Mouse (Mus musculus) layer of hippocampus, adult 9-10 months (tissue): Measurements from ENCODE around the gene Stat1.

Experiments used
- DNase-seq: peaks from one replicate; pipeline ENCODE4 v3.0.0; 2022; ENCODE audit warnings: low spot score

Gene Stat1

DNA sequence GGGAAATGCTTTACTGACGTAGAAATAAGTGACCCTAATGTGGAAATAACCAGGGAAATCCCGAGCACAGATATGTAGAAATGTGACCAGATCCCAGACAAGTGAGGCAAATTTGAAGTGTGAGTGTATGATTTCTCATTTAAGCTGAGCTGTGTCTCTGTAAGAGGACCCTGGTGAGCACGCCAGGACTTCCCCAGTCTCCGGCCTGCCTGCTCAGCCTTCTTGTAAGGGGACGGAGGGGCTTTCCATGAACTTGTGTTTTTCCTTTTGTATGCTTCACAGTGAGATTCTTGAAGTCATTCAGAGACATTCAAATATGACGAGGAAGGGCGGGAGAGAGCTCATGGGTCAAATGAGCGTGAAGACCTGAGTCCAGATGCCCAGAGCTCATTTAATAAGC, 14.0 kb downstream of the Stat1 start:
- no peak for DNase-seq

DNA sequence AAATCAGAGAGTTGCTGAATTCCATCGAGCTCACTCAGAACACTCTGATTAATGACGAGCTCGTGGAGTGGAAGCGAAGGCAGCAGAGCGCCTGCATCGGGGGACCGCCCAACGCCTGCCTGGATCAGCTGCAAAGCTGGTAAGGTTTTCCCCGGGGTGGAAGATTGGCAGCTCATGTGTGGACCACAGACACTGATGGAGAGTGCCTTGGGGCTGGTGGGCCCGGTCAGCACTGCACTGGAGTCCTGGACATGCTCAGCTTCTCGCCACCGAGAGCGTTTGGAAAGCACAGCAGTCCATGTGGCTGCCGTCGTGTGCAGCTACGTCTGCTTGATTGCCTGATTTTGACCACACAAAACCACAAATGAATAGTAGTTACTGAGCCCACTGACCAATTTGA, 18.1 kb downstream of the Stat1 start:
- DNase-seq = no peak

DNA sequence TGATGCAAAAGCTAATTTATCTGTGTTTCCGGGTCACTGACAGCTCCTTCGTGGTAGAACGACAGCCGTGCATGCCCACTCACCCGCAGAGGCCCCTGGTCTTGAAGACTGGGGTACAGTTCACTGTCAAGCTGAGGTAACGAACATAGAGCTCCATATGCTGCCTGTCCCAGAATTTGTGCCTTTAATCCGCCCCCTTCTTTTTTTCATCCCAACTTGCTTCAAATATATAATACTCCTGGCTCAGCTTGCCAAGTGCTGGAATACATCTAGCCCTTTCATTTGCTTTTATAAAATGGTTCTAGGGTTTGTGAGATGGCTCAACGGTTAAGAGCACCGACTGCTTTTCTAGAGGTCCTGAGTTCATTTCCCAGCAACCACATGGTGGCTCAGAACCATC, 21.3 kb downstream of the Stat1 start:
- no peak for DNase-seq

DNA sequence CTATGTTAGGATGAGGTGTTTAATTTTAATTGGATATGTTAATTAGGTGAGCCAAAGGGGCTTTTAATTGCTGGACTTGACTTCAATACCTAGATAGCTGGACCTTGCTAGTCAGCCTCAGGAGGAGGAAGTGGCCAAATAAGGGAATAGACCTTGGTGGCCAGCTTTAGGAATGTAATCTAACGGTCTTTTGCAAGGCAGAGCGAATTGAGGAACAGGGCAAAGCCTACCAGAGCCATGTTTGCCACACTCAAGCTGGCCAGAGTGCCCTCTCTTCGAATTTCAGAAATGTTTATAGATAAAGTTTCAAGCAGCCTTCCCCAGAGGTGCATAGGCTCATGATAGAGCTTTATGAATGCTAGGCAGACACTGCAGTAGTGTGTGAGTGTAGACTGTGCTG, 22.2 kb downstream of the Stat1 start:
- no peak for DNase-seq

DNA sequence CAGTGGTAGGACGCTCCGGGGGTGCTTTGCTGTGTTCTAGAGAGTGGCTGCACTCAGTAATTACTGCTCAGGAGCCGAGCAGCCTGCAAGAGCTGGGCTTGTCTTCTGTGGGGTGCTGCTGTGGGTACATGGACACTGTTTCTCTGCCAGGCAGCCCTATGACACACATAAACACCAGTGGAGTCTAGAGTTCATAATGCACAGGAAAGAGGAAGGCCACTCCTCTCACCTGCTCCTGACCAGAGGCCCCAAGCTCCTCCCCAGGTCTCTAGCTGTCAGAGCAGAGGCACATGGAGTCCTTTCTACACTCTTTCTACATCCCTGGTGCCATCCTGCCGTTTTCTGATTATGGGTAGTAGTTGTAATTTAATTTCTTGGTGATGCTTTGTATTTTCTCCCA, 22.9 kb downstream of the Stat1 start:
- DNase-seq = no peak

DNA sequence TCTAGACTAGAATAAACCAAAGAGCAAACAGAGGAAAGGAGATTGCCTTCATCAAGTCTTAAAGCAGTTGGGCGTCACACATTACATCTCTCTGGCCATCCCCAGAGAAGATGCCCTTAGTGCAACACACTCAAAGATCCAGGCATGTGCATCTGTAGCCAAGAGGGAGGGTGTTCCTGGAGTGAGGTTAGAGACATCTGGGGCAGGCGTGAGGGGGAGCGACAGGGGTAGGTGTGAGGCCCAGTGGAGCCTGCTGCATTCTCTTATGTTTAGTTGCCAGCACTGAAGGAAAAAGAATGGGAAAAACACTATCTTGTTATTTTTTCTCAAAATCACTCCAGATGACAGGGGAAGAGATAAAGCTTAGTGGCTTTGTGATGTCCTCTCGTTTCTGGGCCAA, 24.0 kb downstream of the Stat1 start:
- DNase-seq = no peak

DNA sequence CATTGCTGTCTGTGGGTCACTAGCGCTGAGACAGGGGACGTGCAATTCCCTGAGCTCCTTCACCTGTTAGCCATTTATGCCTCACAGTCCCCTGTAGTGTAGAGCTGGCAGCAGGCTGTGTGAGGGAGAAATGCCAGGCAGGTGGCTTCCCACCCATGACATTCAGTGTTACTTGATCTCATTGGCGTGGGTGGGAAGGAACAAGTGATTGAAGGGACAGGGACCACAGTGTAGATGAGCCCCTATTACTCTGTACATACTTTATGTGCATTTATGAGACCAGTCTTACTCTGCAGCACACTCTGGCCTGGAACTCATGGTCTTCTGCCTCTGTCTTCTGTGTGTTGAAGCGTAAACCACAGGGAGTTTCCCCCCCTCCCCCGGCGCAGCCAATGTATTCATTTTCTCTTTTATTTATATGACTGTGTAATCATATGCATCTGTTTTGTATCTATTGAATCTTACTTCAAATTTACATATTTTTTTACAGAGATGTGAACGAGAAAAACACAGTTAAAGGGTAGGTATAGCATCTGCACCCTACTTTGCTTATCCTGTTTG, 24.4 kb downstream of the Stat1 start:
- DNase-seq = no peak

DNA sequence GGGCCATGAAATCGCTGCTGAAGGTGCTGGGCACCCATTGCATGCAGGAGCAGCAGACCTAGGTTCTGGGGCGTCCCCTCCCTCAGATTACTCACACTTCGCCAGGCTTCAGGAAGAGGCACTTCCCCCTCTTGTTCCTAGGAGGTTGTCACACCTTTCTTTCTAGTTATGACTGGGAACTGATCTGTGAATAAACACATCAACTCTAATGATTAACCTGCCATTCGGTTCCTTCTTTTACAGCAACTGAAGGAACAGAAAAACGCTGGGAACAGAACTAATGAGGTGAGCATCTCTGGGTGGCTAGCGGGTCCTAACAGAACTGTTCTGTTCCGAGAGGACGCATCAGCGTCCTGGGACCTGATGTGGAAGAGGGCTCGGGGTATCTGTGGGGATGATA, 25.7 kb downstream of the Stat1 start:
- DNase-seq = no peak

DNA sequence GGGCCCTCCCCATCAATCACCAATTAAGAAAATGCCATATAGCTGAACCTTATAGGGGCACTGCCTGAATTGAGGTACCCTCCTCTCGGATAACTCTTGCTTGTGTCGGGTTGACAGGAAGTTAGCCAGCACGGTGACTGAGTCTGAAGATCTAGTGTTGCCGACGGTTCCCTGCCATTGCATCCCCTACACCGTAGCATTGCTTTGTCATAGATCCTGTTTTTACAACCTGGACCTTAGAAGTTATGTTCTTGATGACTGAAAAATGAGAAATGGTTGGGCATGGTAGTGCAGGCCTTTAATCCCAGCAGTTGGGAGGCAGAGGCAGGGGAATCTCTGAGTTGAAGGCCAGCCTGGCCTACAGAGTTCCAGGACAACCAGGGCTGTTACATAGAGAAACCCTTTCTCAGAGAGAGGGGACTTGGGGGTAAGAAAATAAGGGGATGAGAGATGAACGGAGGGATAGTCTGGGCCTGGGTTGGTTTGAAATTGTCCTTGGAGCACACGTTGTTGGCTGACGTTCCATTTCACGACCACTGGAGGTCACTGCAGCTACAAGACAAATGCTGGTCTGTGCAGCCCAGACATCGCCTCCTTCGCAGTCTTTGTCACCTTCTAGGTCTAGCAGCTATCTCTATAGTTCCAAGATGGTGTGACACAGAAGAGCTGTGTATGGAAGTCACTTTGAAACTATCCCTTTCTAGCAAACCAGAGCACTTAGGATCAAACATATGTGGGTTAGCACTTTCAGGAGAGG, 27.2 kb downstream of the Stat1 start:
- DNase-seq = no peak

DNA sequence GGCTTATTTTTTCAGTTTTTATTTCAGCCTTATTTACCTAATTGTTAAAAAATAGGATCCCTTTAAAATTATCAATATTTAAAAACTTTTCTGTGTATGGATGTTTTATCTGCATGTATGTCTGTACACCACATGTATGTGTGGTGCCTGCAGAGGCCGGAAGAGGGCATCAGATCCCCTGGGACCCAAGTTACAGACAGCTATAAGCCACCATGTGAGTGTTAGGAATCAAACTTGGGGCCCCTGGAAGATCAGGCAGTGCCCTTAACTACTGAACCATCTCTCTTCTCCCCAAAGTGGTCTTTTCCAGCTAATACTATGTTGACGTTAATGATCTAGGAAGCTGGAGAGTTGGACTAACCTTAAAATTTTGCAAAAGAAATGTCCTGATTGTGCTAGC, 28.2 kb downstream of the Stat1 start:
- no peak for DNase-seq

DNA sequence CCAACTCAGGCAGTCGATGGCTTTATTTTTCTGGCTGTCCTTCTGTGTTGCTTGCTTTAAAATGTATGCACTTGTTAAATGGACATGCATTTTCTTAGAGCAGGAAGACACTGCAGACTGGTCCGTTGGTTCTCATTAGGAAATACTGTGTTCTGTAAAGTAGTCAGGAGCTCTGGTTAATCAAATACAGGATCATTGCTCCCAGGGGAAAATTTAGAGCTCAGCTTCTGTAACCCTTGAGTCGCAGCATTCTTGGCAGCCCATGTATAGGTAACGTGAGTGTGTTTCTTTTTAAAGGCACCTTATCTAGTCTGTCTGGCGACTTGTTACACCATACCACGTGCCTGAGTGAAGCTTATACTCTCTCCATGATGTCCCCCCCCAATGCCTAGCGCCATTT, 28.9 kb downstream of the Stat1 start:
- DNase-seq = no peak

DNA sequence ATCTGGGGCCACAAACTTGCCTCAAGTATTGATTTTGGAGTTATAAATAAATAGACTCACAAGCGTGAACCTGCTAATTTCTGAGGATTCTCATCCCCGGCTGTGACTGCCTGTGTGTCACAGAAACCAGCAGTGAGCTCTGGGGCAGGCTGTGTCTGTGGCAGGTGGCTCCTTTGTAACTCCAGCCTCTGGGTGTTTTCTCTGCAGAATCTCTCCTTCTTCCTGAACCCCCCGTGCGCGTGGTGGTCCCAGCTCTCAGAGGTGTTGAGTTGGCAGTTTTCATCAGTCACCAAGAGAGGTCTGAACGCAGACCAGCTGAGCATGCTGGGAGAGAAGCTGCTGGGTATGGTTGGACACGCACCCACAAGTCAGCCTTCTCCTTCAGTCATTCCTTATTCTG, 29.5 kb downstream of the Stat1 start:
- no peak for DNase-seq

DNA sequence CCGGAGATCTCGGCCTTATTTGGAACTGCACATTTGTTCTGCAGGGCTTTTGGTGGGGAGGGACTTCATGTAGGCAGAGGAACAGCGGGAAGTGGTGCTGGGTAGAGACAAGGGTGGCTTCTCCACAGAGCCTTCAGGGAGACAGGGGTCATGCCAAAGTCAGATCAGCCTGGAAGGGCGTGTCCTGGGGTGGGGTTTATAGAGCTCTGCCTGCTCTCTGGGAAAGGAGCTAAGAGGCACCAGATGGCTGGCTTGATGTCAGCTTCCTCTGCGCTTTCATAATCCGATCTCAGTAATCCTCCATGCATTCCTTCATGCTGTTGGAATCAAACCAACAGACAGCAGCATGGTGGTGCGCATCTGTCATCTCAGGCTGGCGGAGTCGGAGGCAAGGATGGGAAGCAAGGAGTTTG, 30.7 kb downstream of the Stat1 start:
- peak; percentile 64 for DNase-seq

DNA sequence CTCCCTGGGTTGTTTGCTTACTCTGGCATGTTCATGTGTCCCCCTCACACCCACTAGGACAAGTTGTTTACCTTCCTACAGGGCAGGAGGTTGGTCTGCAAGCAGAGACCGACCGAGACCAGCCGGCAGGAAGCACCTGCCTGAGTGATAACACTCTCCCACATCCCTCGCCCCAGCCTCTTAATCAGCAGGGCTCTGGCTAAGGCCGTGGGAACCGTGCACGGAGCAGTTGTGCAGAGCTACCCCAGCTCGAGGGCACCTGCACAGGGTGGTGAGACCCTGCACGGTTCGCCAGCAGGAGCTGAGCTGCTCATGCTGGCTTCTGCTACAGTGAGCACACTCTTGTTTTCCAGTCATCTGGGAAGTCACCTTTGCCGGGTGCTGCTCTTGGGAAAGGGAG, 31.4 kb downstream of the Stat1 start:
- no peak for DNase-seq

DNA sequence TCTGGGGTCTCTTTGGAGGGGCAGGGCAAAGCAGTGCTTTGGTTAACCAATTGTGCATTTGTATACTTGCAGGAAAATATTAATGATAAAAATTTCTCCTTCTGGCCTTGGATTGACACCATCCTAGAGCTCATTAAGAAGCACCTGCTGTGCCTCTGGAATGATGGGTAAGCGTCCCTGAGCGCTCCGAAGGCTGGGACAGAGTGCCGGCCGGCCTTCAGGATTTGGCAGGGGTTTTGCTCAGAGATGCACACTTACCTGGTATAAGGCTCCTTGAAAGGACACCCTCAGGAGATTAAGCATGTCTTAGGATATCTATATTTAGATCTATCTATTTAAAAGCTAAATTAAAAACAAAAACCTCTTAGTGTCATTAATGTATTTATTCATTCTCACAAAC, 31.9 kb downstream of the Stat1 start:
- DNase-seq = no peak

DNA sequence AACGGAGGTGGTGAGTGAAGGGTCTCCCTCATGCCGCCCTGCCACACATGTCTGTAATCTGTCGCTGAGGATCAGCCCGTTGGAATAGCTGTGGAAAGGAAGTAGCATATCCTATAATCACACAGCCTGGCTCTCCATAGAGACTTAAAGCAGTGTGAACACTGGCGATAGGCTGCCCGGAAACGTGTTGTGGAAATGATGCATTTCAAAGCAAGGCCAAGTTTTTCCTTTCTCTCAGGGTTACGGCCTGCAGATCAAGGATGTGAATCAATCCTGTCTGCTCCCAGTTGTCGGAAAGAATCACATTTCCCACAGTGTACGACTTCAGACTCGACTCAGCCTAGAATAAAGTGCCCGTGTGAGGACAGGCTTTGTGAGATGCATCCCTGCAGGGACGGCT, 33.1 kb downstream of the Stat1 start:
- DNase-seq = no peak

DNA sequence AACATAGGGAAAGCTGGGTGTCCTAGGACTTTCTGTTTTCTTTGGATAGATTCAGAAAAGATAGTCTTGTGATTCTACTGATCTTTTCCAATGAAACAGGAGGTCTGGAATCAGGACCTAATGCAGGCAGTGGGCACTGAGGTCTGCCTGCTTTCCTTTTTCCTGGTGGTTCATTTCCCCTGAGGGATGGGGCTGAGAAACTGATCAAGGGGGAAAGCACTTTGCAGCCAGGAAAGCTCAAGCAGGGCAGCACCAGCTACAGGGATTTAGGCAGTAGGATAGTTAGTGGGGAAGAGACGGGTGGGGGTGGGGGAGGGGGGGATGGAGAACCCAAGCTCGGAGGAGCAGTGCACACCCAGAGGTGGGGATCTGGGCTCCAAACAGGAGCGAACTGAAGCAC, 33.7 kb downstream of the Stat1 start:
- no peak for DNase-seq

DNA sequence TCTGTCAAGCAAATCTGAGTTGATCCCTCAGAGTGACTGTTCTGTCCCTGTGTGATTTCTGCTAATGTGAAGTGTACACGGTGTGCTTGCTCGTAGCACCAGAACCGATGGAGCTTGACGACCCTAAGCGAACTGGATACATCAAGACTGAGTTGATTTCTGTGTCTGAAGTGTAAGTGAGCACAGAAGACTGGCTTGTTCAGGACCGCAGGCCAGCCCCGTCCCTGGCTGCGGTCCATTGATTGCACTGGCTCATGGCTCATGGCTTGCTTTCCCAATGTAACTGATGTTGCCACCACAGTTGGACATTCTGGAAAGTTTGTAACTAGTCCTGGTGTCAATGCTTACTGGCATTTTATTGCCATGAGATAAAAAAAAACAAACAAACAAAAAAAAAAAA, 35.6 kb downstream of the Stat1 start:
- DNase-seq = no peak

DNA sequence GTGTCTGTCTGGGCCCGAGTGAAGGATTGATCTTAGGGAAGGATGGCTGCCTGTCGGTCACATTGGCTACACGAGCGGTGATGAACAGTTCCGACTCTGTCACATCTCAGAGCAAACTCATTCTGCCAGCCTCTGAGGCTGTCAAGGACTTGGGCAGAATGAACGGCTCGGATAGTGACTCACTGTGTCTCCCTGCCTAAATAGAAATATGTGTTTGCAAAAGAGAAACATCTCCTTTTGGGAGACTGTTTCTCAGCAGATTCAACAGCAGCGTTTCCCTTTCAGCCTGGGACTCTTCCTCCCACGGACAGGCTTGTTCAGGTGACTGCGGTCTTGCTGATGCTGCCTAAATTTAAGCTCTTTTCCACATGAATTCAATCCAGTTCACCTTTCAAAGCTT, 37.1 kb downstream of the Stat1 start:
- no peak for DNase-seq

DNA sequence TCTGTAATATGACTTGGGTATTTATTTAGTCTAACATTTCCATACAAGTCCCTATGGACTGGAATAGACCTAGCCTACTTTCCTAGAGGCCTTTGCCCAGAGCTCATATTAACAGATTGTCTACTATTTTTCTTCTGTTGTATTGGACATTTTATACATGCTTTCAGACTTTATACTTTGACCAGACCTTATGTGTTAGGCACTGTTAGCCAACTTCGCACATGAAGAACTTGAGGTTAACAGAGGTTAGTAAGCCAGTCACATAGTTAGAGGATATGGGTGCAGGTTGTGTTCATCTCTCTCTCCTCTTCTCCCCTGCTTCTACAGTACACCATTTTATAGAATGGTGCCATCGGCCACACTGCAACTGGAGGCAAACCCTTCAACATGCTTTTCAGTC, 38.8 kb downstream of the Stat1 start:
- DNase-seq = no peak

DNA sequence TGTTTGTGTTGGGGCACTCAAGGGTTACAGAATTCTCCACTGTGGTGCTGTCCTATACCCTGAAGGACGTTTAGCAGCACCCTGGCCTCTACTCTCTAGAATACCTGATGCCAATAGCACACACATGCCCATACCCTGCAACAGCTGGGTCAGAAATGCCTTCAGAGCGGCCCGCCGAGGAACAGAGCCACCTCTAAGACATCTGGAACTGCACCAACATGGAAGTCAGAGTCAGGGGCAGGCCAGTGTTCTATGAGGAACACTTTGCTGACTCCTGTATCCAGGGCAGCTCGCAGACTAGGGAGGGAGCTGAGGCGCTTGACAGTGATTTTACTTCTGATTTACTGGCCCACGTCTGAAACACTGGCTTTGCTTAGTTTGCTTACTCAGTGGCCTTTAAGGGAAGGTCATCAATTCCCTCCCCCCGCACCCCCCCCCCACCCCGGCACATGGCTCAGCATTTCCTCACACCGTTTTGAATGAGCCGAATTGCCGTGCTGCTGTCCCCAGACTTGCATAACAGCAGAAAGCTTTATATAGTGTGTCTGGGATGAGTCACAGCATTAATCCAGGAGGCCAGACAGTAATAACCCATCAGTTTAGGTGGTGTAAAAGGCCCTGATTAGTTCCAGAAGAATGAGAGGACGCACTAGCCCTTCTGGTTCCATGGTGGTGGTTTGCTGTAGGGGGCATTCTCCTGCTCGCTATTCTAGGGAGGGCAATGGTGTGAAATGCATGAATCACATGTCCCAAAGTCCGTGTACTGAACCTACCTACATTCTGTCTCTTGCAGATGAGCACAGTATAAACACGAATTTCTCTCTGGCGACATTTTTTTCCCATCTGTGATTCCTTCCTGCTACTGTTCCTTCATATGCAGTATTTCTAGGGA, 39.5 kb downstream of the Stat1 start:
- peak; percentile 55 for DNase-seq

DNA sequence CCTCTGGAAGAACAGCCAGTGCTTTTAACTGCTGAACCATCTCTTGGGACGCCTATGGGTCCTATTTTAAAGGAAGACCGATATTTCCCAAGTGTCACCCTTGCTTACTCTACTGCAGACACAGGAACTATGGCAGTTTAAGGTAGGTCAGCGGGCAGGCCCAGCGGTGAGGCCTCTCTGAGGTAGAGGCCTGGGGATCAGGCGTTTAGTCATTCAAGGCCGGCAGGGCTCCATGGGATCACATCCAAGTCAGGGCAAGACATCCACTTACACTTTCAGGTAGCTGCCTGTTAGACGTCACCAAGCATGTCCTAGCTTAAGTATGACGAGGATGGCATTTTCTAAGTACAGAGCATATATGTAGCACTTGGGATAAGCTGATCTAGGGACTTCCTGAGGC, 41.9 kb downstream of the Stat1 start:
- DNase-seq = no peak

DNA sequence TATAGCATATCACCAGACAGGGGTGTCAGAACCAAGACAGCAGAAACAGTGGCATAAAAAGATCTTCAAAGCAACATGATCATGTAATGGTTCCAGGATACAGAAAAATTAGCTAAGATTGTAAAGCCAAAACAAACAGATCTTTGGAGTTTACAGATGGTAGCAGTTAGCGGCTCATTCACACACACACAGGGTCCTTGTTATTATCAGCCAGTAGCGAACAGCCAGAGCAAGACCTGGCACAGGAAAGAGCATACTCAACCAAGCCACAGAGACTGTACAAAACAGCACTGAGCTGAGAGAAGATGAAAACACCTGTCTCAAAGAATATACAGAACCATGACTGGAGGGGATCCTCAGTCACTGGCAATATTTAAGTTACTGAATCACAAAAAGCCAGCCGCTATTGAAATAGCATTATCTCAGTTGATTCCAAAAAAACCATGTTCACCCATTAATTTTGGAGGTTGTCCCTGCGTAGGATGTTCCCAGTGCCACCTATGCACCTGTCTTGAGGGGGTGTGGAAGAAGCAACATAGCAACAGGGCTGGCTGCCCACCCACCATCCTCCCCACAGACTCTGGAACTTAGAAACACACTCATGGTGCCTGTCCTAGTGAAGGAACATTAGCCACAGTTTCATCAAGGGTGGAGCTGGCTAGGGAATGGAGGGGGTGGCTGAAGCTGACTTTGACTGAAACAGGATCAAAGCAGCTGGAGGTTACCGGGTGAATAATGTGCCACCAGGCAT, 44.6 kb downstream of the Stat1 start:
- no peak for DNase-seq
